Mouse (Mus musculus) limb, embryonic 12.5 days (tissue): ENCODE measurements around the gene Pknox2. TPM values are rescaled to one million over a fixed set of nuclear protein-coding genes. Genes with fewer than 3 reads are reported as not detected.

Source experiments
- ATAC-seq: fragments of 200-750 bp; cut with Nextera tagmentation; 2 replicates; pipeline ENCODE4 v1.8.0; 2017; ENCODE audit warnings: low read depth, moderate TSS enrichment; ENCODE audit not compliant: insufficient number of reproducible peaks, insufficient read depth, low FRiP score, low TSS enrichment
- H3K27ac ChIP-seq: fragments of 300-500 bp; sonication (generic); 2 replicates; pipeline ENCODE4 v1.5.1; 2016; ENCODE audit warnings: mild to moderate bottlenecking, moderate library complexity
- H3K27me3 ChIP-seq: fragments of 300-500 bp; sonication (generic); 2 replicates; pipeline ENCODE4 v1.6.1; 2016; ENCODE audit warnings: mild to moderate bottlenecking, moderate library complexity
- H3K36me3 ChIP-seq: fragments of 300-500 bp; sonication (generic); 2 replicates; pipeline ENCODE4 v1.6.1; 2016; ENCODE audit warnings: mild to moderate bottlenecking, moderate library complexity
- H3K4me1 ChIP-seq: fragments of 300-500 bp; sonication (generic); replicated peaks from 2 replicates; pipeline ENCODE4 v1.6.1; 2016
- H3K4me2 ChIP-seq: fragments of 300-500 bp; sonication (generic); 2 replicates; pipeline ENCODE4 v1.6.1; 2016; ENCODE audit warnings: mild to moderate bottlenecking, moderate library complexity
- H3K4me3 ChIP-seq: fragments of 300-500 bp; sonication (generic); replicated peaks from 2 replicates; pipeline ENCODE4 v1.5.1; 2016; ENCODE audit warnings: mild to moderate bottlenecking
- H3K9ac ChIP-seq: fragments of 300-500 bp; sonication (generic); replicated peaks from 2 replicates; pipeline ENCODE4 v1.6.1; 2016; ENCODE audit warnings: mild to moderate bottlenecking, moderate library complexity
- H3K9me3 ChIP-seq: fragments of 300-500 bp; sonication (generic); 2 replicates; pipeline ENCODE4 v1.6.1; 2016; ENCODE audit warnings: mild to moderate bottlenecking, moderate library complexity
- WGBS: fragments of 180-500 bp; shearing (Covaris S2); methylation state at CpG from one replicate; pipeline ENCODE4 v1.1.7; 2016; 5-methylcytosine and 5-hydroxymethylcytosine counted together
- polyA plus RNA-seq: library from polyadenylated mRNA; unstranded; fragments of >200 nt; fragmentation: Nextera tagmentation; extraction: Ambion mirVana; gene quantifications from 2 replicates; pipeline ENCODE4 v1.2.1, GENCODE M21; 2016

The Pknox2 gene
- polyA plus RNA-seq, 1 experiment from 2014 or later, result 15.5 TPM

GRCm38 (mm10) chr9:36856351-36856750 lies 290.9 kb downstream of the Pknox2 start:
- ATAC-seq, result no peak
- Histone ChIP-seq H3K9ac (no peak overlapping the region), H3K36me3 (no peaks in the 10 kb centered on the region), H3K4me3 (no peak overlapping the region), H3K27ac (no peak overlapping the region), H3K4me2 (no peak overlapping the region), H3K4me1 (no peaks in the 10 kb centered on the region), H3K27me3 (no peaks in the 10 kb centered on the region; the same call in 1 of the 2 replicates), H3K9me3 (no peaks in the 10 kb centered on the region)
- 23% methylated on average over 2 of the region's 2 CpGs for WGBS

DNA sequence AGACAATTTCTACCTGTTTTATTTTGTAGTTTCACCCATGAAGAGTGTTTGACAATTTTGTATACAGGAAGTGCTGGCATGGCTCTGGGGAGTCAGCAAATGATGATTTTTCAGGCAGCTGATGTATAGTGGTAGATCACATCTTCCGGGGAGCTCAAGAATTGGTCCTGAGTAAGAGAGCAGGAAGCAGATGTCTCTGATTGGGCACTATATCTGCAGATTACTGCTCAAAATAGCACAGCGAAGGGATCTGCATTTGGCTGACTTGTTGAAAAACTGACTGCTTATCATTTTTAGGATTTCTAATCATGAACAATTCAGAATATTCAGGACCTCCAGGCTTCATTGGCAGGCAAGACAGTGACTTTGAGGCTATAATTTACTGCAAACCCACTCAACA lies 295.0 kb downstream of the Pknox2 start:
- no peak overlapping the region for H3K4me2 ChIP-seq
- H3K27me3 ChIP-seq, result no peaks in the 10 kb centered on the region; the same call in 1 of the 2 replicates
- H3K36me3 ChIP-seq, result no peaks in the 10 kb centered on the region
- H3K27ac ChIP-seq, result no peak overlapping the region
- 83% methylated on average over 2 of the region's 2 CpGs for WGBS
- H3K4me1 ChIP-seq, result no peaks in the 10 kb centered on the region
- no peaks in the 10 kb centered on the region for H3K9me3 ChIP-seq
- no peak overlapping the region for H3K9ac ChIP-seq
- no peak for ATAC-seq
- no peak overlapping the region for H3K4me3 ChIP-seq

DNA sequence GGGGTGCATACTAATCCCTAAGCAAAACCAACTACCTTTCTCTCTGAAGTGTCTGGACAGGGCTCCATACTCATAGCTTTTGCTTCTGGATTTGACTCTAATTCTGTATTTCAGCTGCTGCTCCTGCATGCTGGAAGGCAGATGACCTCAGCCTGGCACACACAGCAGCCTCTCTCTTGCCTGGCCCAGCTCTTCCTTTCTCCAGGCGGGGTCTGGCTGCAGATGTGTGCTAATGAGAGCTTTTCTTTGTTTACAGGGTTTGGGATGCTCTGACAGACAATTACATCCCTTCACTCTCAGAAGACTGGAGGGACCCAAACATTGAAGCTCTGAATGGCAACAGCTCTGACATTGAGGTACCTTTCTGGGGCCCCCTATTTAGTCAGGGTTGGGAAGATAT lies 297.1 kb downstream of the Pknox2 start:
- Histone ChIP-seq H3K4me2 (no peak overlapping the region), H3K4me3 (no peak overlapping the region), H3K9ac (no peak overlapping the region), H3K27me3 (no peaks in the 10 kb centered on the region; the same call in 1 of the 2 replicates), H3K27ac (no peak overlapping the region), H3K36me3 (no peaks in the 10 kb centered on the region), H3K4me1 (no peaks in the 10 kb centered on the region), H3K9me3 (no peaks in the 10 kb centered on the region)
- WGBS, result 42% methylated on average over 1 of the region's 1 CpGs
- ATAC-seq, result no peak

DNA sequence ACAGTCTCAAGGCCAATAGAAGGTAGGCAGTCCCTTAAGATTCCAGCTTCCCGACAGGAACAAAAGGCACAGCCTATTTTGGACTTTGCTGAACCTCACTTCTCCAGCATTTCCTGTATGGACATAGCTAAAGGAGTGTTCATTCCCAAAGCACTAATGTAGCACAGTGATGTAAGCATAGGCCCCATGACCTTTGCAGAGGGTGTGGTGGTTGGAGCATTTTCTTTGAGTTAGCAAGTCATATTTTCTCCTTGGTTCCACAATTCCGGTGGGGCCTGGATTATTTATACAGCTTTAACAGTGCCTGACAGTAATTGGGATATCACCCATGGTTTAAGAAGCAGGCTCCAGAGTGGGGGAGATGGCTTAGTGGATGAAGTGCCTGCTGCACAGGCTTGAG lies 298.5 kb downstream of the Pknox2 start:
- ATAC-seq, result no peak
- Histone ChIP-seq H3K9me3 (no peaks in the 10 kb centered on the region), H3K36me3 (no peaks in the 10 kb centered on the region), H3K27ac (no peak overlapping the region), H3K4me3 (no peak overlapping the region), H3K9ac (no peak overlapping the region), H3K4me2 (no peak overlapping the region), H3K4me1 (no peaks in the 10 kb centered on the region), H3K27me3 (no peaks in the 10 kb centered on the region; the same call in 1 of the 2 replicates)
- 72% methylated on average over 2 of the region's 2 CpGs for WGBS

DNA sequence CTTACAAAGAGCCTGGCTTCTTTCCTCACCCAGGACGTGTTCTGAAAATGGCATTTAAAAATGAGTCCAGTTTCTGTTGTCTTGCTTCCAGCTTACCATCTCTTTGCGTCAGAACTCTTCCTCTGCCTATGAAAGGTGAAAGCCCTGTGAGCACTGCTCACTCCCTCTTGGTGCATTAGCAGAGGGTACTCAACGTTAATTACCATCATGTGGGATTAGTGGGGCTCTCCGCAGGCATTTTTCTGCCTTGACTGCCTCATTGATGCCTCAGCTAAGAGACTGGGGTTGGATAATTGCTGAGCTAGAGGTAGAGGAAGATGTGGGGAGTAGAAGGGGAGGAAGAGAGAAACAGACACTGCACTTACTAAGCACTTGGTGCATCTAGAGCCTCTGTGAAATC lies 300.9 kb downstream of the Pknox2 start:
- Histone ChIP-seq H3K27ac (no peak overlapping the region), H3K9me3 (no peaks in the 10 kb centered on the region), H3K9ac (no peak overlapping the region), H3K4me3 (no peak overlapping the region), H3K4me1 (no peaks in the 10 kb centered on the region), H3K27me3 (no peaks in the 10 kb centered on the region), H3K4me2 (no peak overlapping the region), H3K36me3 (no peaks in the 10 kb centered on the region)
- 43% methylated on average over 4 of the region's 4 CpGs for WGBS
- no peak for ATAC-seq

Other genes with a start within 250 kb of the Pknox2 start
- gene Tmem218, start 60.8 kb upstream of the Pknox2 start, polyA plus RNA-seq, result 12.5 and 12.6 TPM in 2 replicates
- gene Slc37a2, start 108.3 kb upstream of the Pknox2 start, polyA plus RNA-seq, result 1.1 and 2.1 TPM in 2 replicates
- gene Ccdc15, start 201.0 kb upstream of the Pknox2 start, polyA plus RNA-seq, result 8.1 and 8.5 TPM in 2 replicates
- 0.06 TPM in 1 of 2 replicates, not detected in the other for gene Hepacam, start 219.9 kb upstream of the Pknox2 start, polyA plus RNA-seq